Mouse (Mus musculus) heart, embryonic 14.5 days (tissue): Measurements from ENCODE around the gene Grhpr. TPM values are rescaled to one million over a fixed set of nuclear protein-coding genes. Genes with fewer than 3 reads are reported as not detected.

Source experiments
- ATAC-seq: fragments of 200-750 bp; cut with Nextera tagmentation; 2 replicates; pipeline ENCODE4 v1.8.0; 2017; ENCODE audit warnings: low read depth, moderate TSS enrichment; ENCODE audit not compliant: insufficient number of reproducible peaks, insufficient read depth, low FRiP score
- H3K27ac ChIP-seq, 2 experiments: fragments of 200-500 bp in 1 of 2; fragments of 300-500 bp in 1 of 2; sonication (generic) in 1 of 2; replicated peaks in 1 of 2; 2 replicates each; pipeline ENCODE4 v1.5.1; 2012 to 2014; ENCODE audit warnings: low read depth in 2 of 2, low read length in 2 of 2, control low read depth in 1 of 2, mild to moderate bottlenecking in 1 of 2, mixed read lengths in 1 of 2; ENCODE audit not compliant: control insufficient read depth in 1 of 2, insufficient read depth in 1 of 2
- H3K27me3 ChIP-seq: fragments of 300-500 bp; sonication (generic); 2 replicates; pipeline ENCODE4 v1.6.1; 2014; ENCODE audit warnings: mild to moderate bottlenecking, low read length, control low read depth; ENCODE audit not compliant: control insufficient read depth, insufficient read depth
- H3K36me3 ChIP-seq: fragments of 300-500 bp; sonication (generic); 2 replicates; pipeline ENCODE4 v1.6.1; 2014; ENCODE audit warnings: mild to moderate bottlenecking, control low read depth, low read length, mixed read lengths; ENCODE audit not compliant: control insufficient read depth, insufficient read depth
- H3K4me1 ChIP-seq, 2 experiments: fragments of 200-500 bp in 1 of 2; fragments of 300-500 bp in 1 of 2; sonication (generic) in 1 of 2; 2 replicates each; pipeline ENCODE4 v1.6.1; 2012 to 2014; ENCODE audit warnings: low read length in 2 of 2, control low read depth in 1 of 2, mixed read lengths in 1 of 2; ENCODE audit not compliant: control insufficient read depth in 2 of 2, insufficient read depth in 2 of 2
- H3K4me2 ChIP-seq: fragments of 300-500 bp; sonication (generic); 2 replicates; pipeline ENCODE4 v1.6.1; 2014; ENCODE audit warnings: mild to moderate bottlenecking, low read length
- H3K4me3 ChIP-seq, 2 experiments: fragments of 200-500 bp in 1 of 2; fragments of 300-500 bp in 1 of 2; sonication (generic) in 1 of 2; 2 replicates each; pipeline ENCODE4 v1.5.1; 2012 to 2014; ENCODE audit warnings: low read length in 2 of 2, mild to moderate bottlenecking in 2 of 2, control low read depth in 1 of 2, low read depth in 1 of 2, moderate library complexity in 1 of 2; ENCODE audit not compliant: control insufficient read depth in 1 of 2, insufficient read depth in 1 of 2
- H3K9ac ChIP-seq: fragments of 300-500 bp; sonication (generic); 2 replicates; pipeline ENCODE4 v1.6.1; 2014; ENCODE audit warnings: mild to moderate bottlenecking, low read length
- H3K9me3 ChIP-seq: fragments of 300-500 bp; sonication (generic); 2 replicates; pipeline ENCODE4 v1.6.1; 2016; ENCODE audit warnings: low read length, control low read depth; ENCODE audit not compliant: control insufficient read depth
- WGBS: fragments of 180-500 bp; shearing (Covaris S2); extraction: QIAGEN DNeasy Blood & Tissue Kit; methylation state at CpG from one replicate; pipeline ENCODE4 v1.1.7; 2014; 5-methylcytosine and 5-hydroxymethylcytosine counted together
- polyA plus RNA-seq: library from polyadenylated mRNA; unstranded; fragments of >200 nt; fragmentation: Nextera tagmentation; extraction: Ambion mirVana; gene quantifications from 2 replicates; pipeline ENCODE4 v1.2.1, GENCODE M21; 2014

The Grhpr gene
- polyA plus RNA-seq, 1 experiment from 2014 or later = 88.7 TPM

- H3K4me2 ChIP-seq = no peak overlapping the region
- no peaks in the 10 kb centered on the region for H3K36me3 ChIP-seq
- no peaks in the 10 kb centered on the region for H3K27me3 ChIP-seq
- ATAC-seq = no peak
- no peak overlapping the region for H3K4me3 ChIP-seq
- WGBS = 64% methylated on average over 6 of the region's 6 CpGs
- no peak overlapping the region for H3K27ac ChIP-seq
- no peaks in the 10 kb centered on the region for H3K9me3 ChIP-seq
- peaks cover 12 to 19% of the 10 kb centered on the region in 2 experiments for H3K4me1 ChIP-seq
- no peak overlapping the region for H3K9ac ChIP-seq
Observed at GRCm38 (mm10) chr4:44976026-44976615, 5.1 kb upstream of the Grhpr start.

- Histone ChIP-seq H3K4me2 (no peak overlapping the region), H3K4me3 (no peak overlapping the region), H3K27ac (no peak overlapping the region), H3K36me3 (no peaks in the 10 kb centered on the region), H3K9ac (no peak overlapping the region), H3K27me3 (no peaks in the 10 kb centered on the region), H3K4me1 (peaks cover 14 to 22% of the 10 kb centered on the region in 2 experiments), H3K9me3 (no peaks in the 10 kb centered on the region)
- no peak for ATAC-seq
- WGBS = 83% methylated on average over 10 of the region's 10 CpGs
Observed at GRCm38 (mm10) chr4:44976921-44977710, 4.1 kb upstream of the Grhpr start.

DNA sequence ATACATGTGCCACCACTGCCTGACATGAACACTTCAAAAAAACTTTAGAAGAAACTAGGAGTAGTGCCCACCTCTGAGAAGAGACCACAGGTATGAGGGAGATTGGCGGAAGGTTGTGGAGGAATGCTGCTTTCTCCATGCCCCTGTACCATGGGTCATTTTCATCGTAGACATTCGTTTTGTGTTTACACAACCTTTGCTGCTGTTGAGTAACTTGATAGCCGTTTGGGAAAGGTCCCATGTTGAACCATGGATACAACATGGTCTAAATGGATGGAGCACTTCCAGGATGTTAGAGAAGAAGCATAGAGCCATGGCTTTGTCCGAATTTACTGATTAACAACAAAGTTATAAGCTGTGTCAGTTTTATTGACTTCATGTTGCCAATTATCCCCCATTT, 3.0 kb upstream of the Grhpr start:
- no peaks in the 10 kb centered on the region for H3K9me3 ChIP-seq

GRCm38 (mm10) chr4:44979794-44980338, 1.3 kb upstream of the Grhpr start:
- Histone ChIP-seq H3K4me2 (no peak overlapping the region), H3K36me3 (peaks cover 12% of the 10 kb centered on the region), H3K4me1 (peaks cover 21 to 32% of the 10 kb centered on the region in 2 experiments), H3K4me3 (no peak overlapping the region), H3K27me3 (no peaks in the 10 kb centered on the region), H3K9me3 (no peaks in the 10 kb centered on the region), H3K9ac (no peak overlapping the region), H3K27ac (0 out of 4 replicates have a peak overlapping the region, but pooled peaks of 1 of the 2 experiments have one; percentile 8)
- no peak for ATAC-seq
- WGBS = 69% methylated on average over 7 of the region's 7 CpGs

More for the DNA sequence above, 3.0 kb upstream of the Grhpr start:
- Histone ChIP-seq H3K27me3 (no peaks in the 10 kb centered on the region), H3K9ac (no peak overlapping the region), H3K4me2 (no peak overlapping the region), H3K4me1 (peaks cover 23 to 32% of the 10 kb centered on the region in 2 experiments), H3K4me3 (no peak overlapping the region), H3K36me3 (no peaks in the 10 kb centered on the region), H3K27ac (no peak overlapping the region)
- no peak for ATAC-seq
- 74% methylated on average over 5 of the region's 5 CpGs for WGBS

GRCm38 (mm10) chr4:44981974-44982287, 736 bp downstream of the Grhpr start:
- peak overlapping the region; percentile 90 for H3K4me2 ChIP-seq
- H3K4me3 ChIP-seq = peak overlapping the region; percentile 65 to 86
- no peaks in the 10 kb centered on the region for H3K27me3 ChIP-seq
- no peak for ATAC-seq
- H3K36me3 ChIP-seq = peaks cover 32% of the 10 kb centered on the region
- peak overlapping the region; percentile 74 to 90; a peak in 3 of 4 replicates for H3K27ac ChIP-seq
- peak overlapping the region; percentile 93 for H3K9ac ChIP-seq
- H3K4me1 ChIP-seq = peaks cover 21 to 32% of the 10 kb centered on the region in 2 experiments
- WGBS = 24% methylated on average over 5 of the region's 5 CpGs
- H3K9me3 ChIP-seq = no peaks in the 10 kb centered on the region

DNA sequence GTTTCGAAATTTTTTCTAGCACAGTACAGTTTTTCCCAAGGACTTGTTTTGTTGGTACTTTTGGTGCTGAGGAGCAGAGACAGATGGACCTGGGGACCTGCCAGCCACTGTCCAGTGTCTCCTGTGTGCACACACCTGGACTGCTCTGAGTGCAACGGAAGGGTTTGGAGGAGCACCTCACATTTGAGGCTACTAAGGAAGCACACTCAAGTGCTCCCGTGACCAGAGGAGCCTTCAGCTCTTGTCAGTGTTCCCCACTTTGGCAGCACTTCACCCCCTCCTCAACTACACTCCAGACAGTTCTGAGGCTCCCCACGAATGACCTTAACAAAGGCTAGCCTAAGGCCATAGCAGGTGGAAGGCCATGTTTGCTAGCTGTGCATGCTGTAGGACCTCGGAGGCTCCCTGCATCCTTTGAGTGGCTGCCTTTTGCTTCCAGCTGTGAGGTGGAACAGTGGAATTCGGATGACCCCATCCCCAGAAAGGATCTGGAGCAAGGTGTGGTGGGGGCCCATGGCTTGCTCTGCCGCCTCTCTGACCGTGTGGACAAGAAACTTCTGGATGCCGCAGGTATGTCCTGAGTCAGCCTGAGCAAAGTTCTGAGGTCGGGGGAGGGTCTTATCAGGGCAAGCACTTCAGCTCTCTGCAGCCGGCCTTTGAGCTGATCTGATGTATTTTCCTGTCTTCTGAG, 1.4 kb downstream of the Grhpr start:
- Histone ChIP-seq H3K4me3 (peak overlapping the region; percentile 65 to 86), H3K4me1 (peaks cover 21 to 32% of the 10 kb centered on the region in 2 experiments), H3K9me3 (no peaks in the 10 kb centered on the region), H3K9ac (peak overlapping the region; percentile 93), H3K36me3 (peaks cover 39% of the 10 kb centered on the region), H3K4me2 (peak overlapping the region; percentile 90), H3K27me3 (no peaks in the 10 kb centered on the region), H3K27ac (no peak overlapping the region; a peak in 1 of 4 replicates)
- 41% methylated on average over 11 of the region's 11 CpGs for WGBS
- ATAC-seq = no peak

DNA sequence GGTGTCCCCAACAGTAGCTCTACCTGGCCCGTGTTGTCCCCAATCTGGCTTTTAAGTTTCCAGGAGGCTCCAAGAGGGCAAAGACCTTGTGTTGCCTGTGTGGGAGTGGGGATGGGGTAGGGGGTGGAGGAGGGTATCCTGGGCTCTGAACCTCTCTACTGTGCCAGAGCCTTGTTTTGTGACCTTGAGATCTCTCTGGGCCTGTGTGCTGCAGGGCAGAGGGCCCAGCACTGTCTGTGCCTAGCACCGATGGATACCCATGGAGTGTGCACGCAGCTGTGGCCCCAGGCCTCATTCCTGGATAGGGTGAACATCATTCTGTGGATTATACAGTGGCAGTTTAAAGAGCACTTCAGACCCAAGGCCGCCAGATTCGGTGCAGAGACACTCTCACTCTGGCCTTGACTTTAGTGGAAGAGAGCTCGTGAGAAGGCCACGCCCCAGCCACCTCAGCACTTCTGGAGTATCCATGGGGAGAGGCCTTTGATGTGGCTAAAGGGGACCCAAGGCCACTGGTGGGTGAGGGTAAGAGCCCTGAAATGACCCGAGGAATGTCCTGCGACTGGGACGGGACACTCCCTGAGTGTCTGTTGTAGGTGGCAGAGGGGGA, 2.0 kb downstream of the Grhpr start:
- WGBS = 53% methylated on average over 10 of the region's 10 CpGs
- Histone ChIP-seq H3K27ac (no peak overlapping the region; a peak in 1 of 4 replicates), H3K4me3 (peak overlapping the region; percentile 65 to 86; a peak in 2 of 4 replicates), H3K4me1 (peaks cover 21 to 32% of the 10 kb centered on the region in 2 experiments), H3K9ac (peak overlapping the region; percentile 93), H3K36me3 (peaks cover 45% of the 10 kb centered on the region), H3K4me2 (peak overlapping the region; percentile 90), H3K27me3 (no peaks in the 10 kb centered on the region), H3K9me3 (no peaks in the 10 kb centered on the region)
- no peak for ATAC-seq
